Mouse (Mus musculus) embryo, embryonic 10.5 days (tissue): ENCODE measurements at regions not wholly inside any gene's neighbourhood (a gene's known extent, or its start where the extent isn't known, plus 50 kb on each side); places are given as distances from the start of the nearest gene placed in this dataset.

Experiments
- DNase-seq: peaks from one replicate; pipeline ENCODE4 v3.0.0-alpha.2; 2015; ENCODE audit warnings: low spot score

- DNase-seq, result no peak
Observed at GRCm38 (mm10) chr14:8946851-8947625, 281.0 kb upstream of the 4930452B06Rik start.

- peak; percentile 84 for DNase-seq
Observed at GRCm38 (mm10) chr14:8935121-8935520, 269.1 kb upstream of the 4930452B06Rik start.
